Mouse (Mus musculus) macrophage (primary cell): ENCODE data around the gene Coa6. TPM values are rescaled to one million over a fixed set of nuclear protein-coding genes. Genes with fewer than 3 reads are reported as not detected.

Experiments
- polyA plus RNA-seq: library from polyadenylated mRNA; stranded (reverse); fragments of 250-400 nt; gene quantifications from 3 replicates; pipeline ENCODE4 v1.2.4, GENCODE M21; 2018; ENCODE audit warnings: inconsistent platforms

Coa6 gene
- polyA plus RNA-seq, 1 experiment from 2014 or later = 12.3 TPM

Other genes with a start within 250 kb of the Coa6 start
- not detected in 3 replicates for gene Slc35f3, start 124.0 kb upstream of the Coa6 start, polyA plus RNA-seq
- gene Tarbp1, start 52.5 kb downstream of the Coa6 start, polyA plus RNA-seq = 0.77 to 2.4 TPM (median 0.80 TPM) in 3 replicates
- gene Irf2bp2, start 171.5 kb downstream of the Coa6 start, polyA plus RNA-seq = 39.1 to 68.1 TPM (median 42.7 TPM) in 3 replicates